Mouse (Mus musculus): ENCODE data around the gene Arhgef26. TPM values are rescaled to one million over a fixed set of nuclear protein-coding genes. Genes with fewer than 3 reads are reported as not detected.

The Arhgef26 gene
- polyA plus RNA-seq, 1 experiment from 2014 or later: 34.4 TPM

DNA sequence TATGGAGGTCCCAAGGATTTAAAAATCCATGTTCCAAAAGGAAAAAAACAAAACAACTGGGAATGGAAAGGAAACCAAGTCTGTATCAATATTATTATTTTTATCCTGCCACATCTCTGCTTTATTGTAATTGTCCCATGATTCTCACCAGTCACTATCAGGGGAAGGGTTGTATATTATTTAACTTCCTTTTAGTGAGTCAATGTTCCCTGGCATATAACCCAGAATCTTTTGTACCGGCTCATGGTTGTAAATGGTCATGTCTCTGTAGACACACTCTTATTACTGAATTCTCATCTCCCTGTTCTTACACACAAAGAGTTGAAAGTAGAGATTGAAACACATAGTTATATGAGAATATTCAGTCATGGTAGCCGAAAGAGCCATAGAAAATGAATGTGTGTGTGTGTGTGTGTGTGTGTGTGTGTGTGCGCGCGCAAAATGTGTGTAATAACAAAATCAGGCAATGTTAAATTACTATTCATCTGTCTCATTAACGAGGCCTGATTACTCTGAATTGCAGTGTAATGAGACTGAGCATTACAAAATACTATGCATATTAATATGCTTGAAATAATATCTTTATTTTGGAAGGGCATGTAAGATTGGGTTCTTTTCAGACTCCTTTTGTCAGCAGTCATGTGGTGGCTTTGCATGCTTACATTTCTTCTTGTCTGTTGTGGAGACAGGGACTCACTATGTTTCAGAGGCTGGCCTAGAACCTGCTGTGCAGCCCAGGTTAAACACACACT lies 80.4 kb downstream of the Arhgef26 start:
- no peak overlapping the region for H3K4me2 ChIP-seq (replicated peaks; ENCODE audit: low read depth, low read length)
- H3K4me1 ChIP-seq (ENCODE audit: insufficient read depth, low read depth, low read length): peaks cover 2% of the 10 kb centered on the region; the same call in 1 of the 2 replicates
- H3K9me3 ChIP-seq (ENCODE audit: low read length): no peaks in the 10 kb centered on the region
- no peaks in the 10 kb centered on the region for H3K36me3 ChIP-seq (ENCODE audit: insufficient read depth, low read length)
- peak overlapping the region; percentile 23; the same call in 1 of the 2 replicates for H3K27ac ChIP-seq (ENCODE audit: low read length)
- no peak overlapping the region for H3K9ac ChIP-seq (replicated peaks; ENCODE audit: low read depth)
- H3K4me3 ChIP-seq (ENCODE audit: low read depth, low read length): no peak overlapping the region
- WGBS: 91% methylated on average over 6 of the region's 6 CpGs
- TF ChIP-seq CTCF (IDR thresholded peaks at IDR 0.05) (no peak), EP300 (IDR thresholded peaks at IDR 0.05) (peak; percentile 94)
- DNase-seq (ENCODE audit: low spot score) (peak; percentile 37), ATAC-seq (peak; percentile 44; the same call in 1 of the 2 replicates)
- H3K27me3 ChIP-seq (replicated peaks; ENCODE audit: insufficient read depth, low read length): no peaks in the 10 kb centered on the region

DNA sequence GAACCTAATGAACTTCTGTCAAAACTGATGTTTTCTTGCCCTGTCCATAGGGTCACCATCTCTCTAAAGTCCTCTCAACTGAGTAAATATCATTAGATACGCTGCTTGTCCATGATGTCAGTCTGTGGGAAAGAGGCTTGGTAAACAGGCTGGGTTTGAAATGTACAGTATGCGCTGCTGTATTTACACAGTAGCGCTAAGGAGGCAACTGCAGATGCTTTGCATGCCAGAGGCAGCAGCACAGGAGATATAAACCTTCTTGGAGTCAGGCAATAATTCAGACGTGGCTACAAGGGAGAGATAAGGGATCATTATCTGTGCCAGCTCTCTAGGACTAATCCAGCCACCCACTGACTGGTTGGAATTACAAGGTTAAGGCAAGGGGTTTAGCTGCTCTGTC lies 95.5 kb downstream of the Arhgef26 start:
- TF ChIP-seq EP300 (IDR thresholded peaks at IDR 0.05): peak; percentile 100
- no peak for TF ChIP-seq CTCF (IDR thresholded peaks at IDR 0.05)
- H3K9me3 ChIP-seq (ENCODE audit: low read length): no peaks in the 10 kb centered on the region
- ATAC-seq: peak; percentile 95
- no peak overlapping the region for H3K4me3 ChIP-seq (ENCODE audit: low read depth, low read length)
- H3K36me3 ChIP-seq (ENCODE audit: insufficient read depth, low read length): peaks cover 12% of the 10 kb centered on the region; the same call in 1 of the 2 replicates
- WGBS: 33% methylated on average over 4 of the region's 4 CpGs
- H3K27ac ChIP-seq (ENCODE audit: low read length): peak overlapping the region; percentile 64
- no peaks in the 10 kb centered on the region for H3K4me1 ChIP-seq (ENCODE audit: insufficient read depth, low read depth, low read length)
- DNase-seq (ENCODE audit: low spot score): peak; percentile 67
- no peak overlapping the region for H3K4me2 ChIP-seq (replicated peaks; ENCODE audit: low read depth, low read length)
- no peak overlapping the region for H3K9ac ChIP-seq (replicated peaks; ENCODE audit: low read depth)
- no peaks in the 10 kb centered on the region for H3K27me3 ChIP-seq (replicated peaks; ENCODE audit: insufficient read depth, low read length)

GRCm38 (mm10) chr3:62435923-62436322 lies 97.8 kb downstream of the Arhgef26 start:
- peaks cover 7% of the 10 kb centered on the region; the same call in 1 of the 2 replicates for H3K36me3 ChIP-seq (ENCODE audit: insufficient read depth, low read length)
- no peak overlapping the region for H3K4me3 ChIP-seq (ENCODE audit: low read depth, low read length)
- TF ChIP-seq EP300 (IDR thresholded peaks at IDR 0.05) (peak; percentile 85), CTCF (IDR thresholded peaks at IDR 0.05) (no peak)
- H3K27me3 ChIP-seq (replicated peaks; ENCODE audit: insufficient read depth, low read length): no peaks in the 10 kb centered on the region
- no peak overlapping the region for H3K9ac ChIP-seq (replicated peaks; ENCODE audit: low read depth)
- H3K27ac ChIP-seq (ENCODE audit: low read length): no peak overlapping the region
- peak; percentile 37 for DNase-seq (ENCODE audit: low spot score)
- no peaks in the 10 kb centered on the region; the same call in 1 of the 2 replicates for H3K4me1 ChIP-seq (ENCODE audit: insufficient read depth, low read depth, low read length)
- no peaks in the 10 kb centered on the region for H3K9me3 ChIP-seq (ENCODE audit: low read length)
- ATAC-seq: peak; percentile 61
- H3K4me2 ChIP-seq (replicated peaks; ENCODE audit: low read depth, low read length): no peak overlapping the region

DNA sequence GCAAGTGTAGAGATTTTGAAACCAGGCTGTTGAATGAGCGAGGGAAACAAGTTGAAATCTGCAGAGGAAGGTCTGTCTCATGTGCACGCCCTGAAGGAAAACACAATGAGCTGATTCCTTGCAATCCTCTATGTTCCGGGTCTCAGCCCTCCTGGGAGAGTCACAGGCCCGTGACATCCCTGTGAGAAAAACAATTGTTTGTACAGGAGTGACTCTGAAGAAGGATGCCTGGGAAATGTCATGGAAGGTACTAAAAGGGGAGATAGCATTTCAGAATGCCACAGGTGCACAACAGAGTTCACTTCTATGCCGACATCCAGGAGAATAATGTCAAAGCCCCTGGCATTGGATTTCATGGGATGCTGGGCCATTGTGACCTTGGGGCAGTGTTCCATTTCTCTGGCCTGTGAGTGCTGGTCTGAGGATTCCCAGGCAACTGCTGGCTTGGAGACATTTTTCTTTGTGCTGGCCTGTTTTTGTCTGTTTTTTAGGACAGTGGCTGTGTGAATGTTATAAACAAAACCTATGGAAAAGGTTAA lies 102.4 kb downstream of the Arhgef26 start:
- no peak for DNase-seq (ENCODE audit: low spot score)
- Histone ChIP-seq H3K4me1 (ENCODE audit: insufficient read depth, low read depth, low read length) (no peaks in the 10 kb centered on the region; the same call in 1 of the 2 replicates), H3K9ac (replicated peaks; ENCODE audit: low read depth) (no peak overlapping the region), H3K36me3 (ENCODE audit: insufficient read depth, low read length) (0 out of 2 replicates have a peak, but pooled peaks cover 3% of the 10 kb centered on the region), H3K27me3 (replicated peaks; ENCODE audit: insufficient read depth, low read length) (no peaks in the 10 kb centered on the region), H3K9me3 (ENCODE audit: low read length) (no peaks in the 10 kb centered on the region), H3K4me3 (ENCODE audit: low read depth, low read length) (no peak overlapping the region), H3K4me2 (replicated peaks; ENCODE audit: low read depth, low read length) (no peak overlapping the region), H3K27ac (ENCODE audit: low read length) (no peak overlapping the region)
- no peak for ATAC-seq
- TF ChIP-seq CTCF (IDR thresholded peaks at IDR 0.05): no peak
- no peak for TF ChIP-seq EP300 (IDR thresholded peaks at IDR 0.05)
- WGBS: 73% methylated on average over 5 of the region's 5 CpGs

DNA sequence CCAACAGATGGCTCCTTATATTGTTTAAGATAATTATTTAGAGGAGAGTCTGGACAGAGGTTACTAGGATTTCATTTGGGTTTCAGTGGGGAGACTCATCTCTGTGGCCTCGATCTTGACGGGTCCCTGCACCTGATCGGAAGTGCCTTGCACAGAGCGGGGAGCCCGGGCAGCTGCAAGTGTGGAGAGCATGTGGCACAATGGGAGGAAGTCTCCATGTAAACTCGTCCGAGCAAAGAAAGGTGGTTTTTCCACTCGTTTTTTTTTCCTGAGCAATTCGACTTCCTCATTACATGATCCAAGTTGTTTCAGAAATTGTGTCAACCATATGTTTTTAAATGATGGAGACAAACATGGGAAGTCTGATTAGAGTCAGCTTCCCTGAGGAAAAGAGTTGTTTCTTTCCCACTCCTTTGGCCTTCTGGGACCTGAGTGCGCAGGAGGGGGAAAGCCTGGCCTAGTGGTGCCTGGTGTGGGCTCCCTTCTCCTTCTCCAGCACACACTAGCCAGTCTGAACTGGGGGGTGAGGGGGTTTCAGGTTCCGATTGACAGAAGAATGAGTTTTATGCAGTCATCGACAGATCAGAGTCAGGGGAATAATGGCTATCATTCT lies 105.5 kb downstream of the Arhgef26 start:
- 59% methylated on average over 12 of the region's 12 CpGs for WGBS
- ATAC-seq (peak; percentile 64), DNase-seq (ENCODE audit: low spot score) (peak; percentile 45)
- Histone ChIP-seq H3K27ac (ENCODE audit: low read length) (peak overlapping the region; percentile 68), H3K4me2 (replicated peaks; ENCODE audit: low read depth, low read length) (no peak overlapping the region), H3K4me1 (ENCODE audit: insufficient read depth, low read depth, low read length) (no peaks in the 10 kb centered on the region; the same call in 1 of the 2 replicates), H3K36me3 (ENCODE audit: insufficient read depth, low read length) (0 out of 2 replicates have a peak, but pooled peaks cover 7% of the 10 kb centered on the region), H3K9ac (replicated peaks; ENCODE audit: low read depth) (no peak overlapping the region), H3K27me3 (replicated peaks; ENCODE audit: insufficient read depth, low read length) (no peaks in the 10 kb centered on the region), H3K9me3 (ENCODE audit: low read length) (no peaks in the 10 kb centered on the region), H3K4me3 (ENCODE audit: low read depth, low read length) (no peak overlapping the region)
- TF ChIP-seq CTCF (IDR thresholded peaks at IDR 0.05) (no peak), EP300 (IDR thresholded peaks at IDR 0.05) (peak; percentile 77)

DNA sequence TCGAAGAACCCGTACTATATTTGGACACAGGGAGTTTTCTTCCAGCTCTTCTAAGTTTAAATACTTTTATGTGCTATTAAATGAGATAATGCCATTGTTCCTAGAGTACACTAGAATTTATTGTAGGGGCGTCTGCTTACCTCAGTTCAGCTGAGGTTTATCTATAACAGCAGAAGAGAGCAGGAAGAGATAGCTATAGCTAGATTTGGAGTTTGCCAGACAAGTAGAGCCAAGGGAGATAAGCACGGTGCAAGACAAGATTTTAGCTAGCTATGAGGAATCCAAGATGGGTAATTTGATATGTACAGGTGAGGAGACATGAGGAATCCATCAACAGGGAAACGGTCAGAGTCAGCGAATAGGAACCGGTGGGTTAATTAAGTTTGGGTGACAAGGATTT lies 108.1 kb downstream of the Arhgef26 start:
- H3K9ac ChIP-seq (replicated peaks; ENCODE audit: low read depth): no peak overlapping the region
- peaks cover 11% of the 10 kb centered on the region; the same call in 1 of the 2 replicates for H3K36me3 ChIP-seq (ENCODE audit: insufficient read depth, low read length)
- H3K4me2 ChIP-seq (replicated peaks; ENCODE audit: low read depth, low read length): no peak overlapping the region
- TF ChIP-seq CTCF (IDR thresholded peaks at IDR 0.05): no peak
- no peak for TF ChIP-seq EP300 (IDR thresholded peaks at IDR 0.05)
- no peak for DNase-seq (ENCODE audit: low spot score)
- peak overlapping the region; percentile 16 for H3K27ac ChIP-seq (ENCODE audit: low read length)
- H3K9me3 ChIP-seq (ENCODE audit: low read length): no peaks in the 10 kb centered on the region
- H3K4me3 ChIP-seq (ENCODE audit: low read depth, low read length): no peak overlapping the region
- no peaks in the 10 kb centered on the region for H3K4me1 ChIP-seq (ENCODE audit: insufficient read depth, low read depth, low read length)
- WGBS: 75% methylated on average over 7 of the region's 7 CpGs
- H3K27me3 ChIP-seq (replicated peaks; ENCODE audit: insufficient read depth, low read length): no peaks in the 10 kb centered on the region
- ATAC-seq: no peak
